Mouse (Mus musculus) megakaryocyte, embryonic 14.5 days (primary cell): Measurements from ENCODE around the gene Trmt2b.

ENCODE experiments used
- FLI1 ChIP-seq: IDR thresholded peaks from 2 replicates; pipeline ENCODE4 v1.6.1; 2012; ENCODE audit warnings: low read length, inconsistent platforms, mixed read lengths
- GATA1 ChIP-seq: IDR thresholded peaks from 3 replicates; pipeline ENCODE4 v1.6.1; 2012; ENCODE audit warnings: mixed read lengths, low read length, inconsistent platforms, borderline replicate concordance

GRCm38 (mm10) chrX:134319153-134319932, 42.6 kb upstream of the Trmt2b start:
- TF ChIP-seq GATA1 = no peak
- TF ChIP-seq FLI1 = no peak
